Mouse (Mus musculus) mature B cell (primary cell): ENCODE results near the gene Mboat7.

Source experiments
- in situ Hi-C: fragments of 300-500 bp; cut with MboI; formaldehyde crosslinking; loops from 2 replicates; pipeline ENCODE4 v1.14.3; 2019

Gene Mboat7

DNA sequence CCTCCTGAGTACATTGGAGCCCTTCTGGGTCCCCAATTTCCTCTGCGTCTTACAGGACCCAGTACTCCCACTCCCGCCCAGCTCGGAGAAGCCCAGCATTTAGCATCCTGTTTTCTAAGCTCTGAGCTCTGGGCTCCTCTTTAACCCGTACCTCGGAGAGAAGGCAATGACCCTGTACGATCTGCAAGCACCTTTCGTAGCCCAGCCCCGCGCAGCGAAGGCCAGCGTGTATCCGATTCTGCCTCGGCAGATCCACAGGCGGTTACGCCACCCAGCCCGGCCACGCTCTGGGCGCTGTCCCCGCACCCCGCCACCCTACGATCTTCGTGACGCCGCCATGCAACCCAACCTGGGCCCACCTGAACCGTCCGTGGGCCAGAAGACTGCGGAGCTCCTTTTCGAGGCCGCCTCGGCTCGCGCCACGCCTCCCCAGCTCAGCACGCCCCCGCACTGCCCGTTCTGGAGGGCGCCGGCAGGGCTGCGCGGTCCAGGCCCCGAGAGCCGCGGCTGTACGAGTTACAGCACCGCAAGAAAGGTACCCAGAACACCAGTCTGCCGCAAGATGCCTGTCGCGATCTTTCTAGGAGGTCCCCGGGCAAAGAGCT, 839 bp downstream of the Mboat7 start, which contains the start of gene Tsen34:
TSS of gene Tsen34 (plus strand) at position 482 of the 605 bp plus-strand sequence.
- in situ Hi-C loops, result no loop called here

DNA sequence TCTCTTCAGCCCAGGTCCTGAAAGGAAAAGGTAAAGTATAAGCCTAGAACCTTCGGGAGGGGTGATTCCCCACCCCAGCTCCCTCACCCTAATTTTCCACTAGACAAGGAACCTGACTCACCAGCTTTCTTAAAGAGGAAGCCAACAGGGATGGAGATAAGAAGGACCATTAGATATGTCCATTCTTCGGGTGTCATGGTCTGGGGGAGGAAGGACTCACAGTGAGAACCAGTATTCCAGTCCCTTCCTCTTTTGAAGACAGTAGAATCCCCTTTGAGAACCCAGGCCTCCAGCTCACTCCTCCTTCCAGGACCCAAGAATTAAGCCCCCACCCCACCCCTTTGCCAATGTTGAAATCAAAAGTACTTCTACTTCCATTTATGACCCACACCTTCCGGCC, 1.4 kb downstream of the Mboat7 start:
- in situ Hi-C loops, result no loop called here

DNA sequence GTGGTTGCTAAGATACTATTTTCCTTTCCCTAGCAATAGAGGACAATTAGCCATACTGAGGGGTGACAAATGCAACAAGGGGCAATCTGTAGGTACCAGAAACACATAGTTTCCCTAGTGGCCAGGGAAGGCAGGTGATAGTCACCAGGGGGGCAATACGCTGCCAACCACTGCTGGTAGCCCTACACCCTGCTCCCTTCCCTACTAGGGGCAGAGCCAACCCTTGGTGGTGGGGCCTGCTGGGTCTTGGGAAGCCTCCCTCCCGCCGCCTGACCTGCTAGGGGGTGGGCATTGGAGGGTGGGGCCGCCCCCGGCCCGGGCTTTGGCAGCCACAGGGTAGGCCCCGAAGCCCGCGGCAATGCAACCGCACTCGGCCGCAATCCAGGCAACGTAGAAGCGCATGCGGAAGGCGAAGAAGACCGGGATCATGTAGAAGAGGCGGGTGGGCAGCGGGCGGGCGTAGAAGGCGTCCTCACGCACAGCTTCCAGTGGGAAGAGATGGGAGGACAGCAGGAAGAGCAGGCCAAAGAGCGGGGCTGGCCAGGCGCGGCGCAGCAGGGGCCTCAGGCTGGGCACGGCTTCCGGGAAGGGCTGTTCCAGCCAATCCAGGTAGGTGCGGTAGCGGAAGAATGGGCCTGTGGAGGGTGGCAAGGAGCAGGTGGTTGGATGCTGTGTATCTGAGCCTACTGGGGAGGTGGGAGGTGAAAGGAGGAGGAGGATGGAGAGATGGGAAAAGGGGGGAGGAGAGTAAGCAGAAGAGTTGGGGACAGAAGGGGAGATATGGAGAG, 7.7 kb downstream of the Mboat7 start:
- in situ Hi-C loops, result no loop called here

DNA sequence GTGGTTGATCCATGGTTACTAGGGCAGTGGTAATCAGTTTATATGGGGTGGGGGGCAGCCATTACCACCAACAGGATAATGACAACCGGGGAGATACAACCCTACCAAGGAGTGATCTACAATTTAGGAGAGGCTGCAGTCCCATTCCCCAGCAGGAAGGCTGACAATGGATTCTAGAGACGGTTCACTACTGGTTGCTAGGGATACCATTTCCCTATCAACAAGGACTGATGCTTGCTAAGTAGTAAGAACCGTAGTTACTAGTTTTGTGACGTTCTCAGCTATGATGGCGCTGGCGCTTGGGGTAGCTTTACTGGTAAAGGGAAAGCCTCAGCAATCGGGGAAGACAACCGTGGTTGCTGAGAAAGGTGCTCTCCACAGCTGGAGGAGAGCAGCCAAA, 8.6 kb downstream of the Mboat7 start:
- in situ Hi-C loops, result no loop called here

DNA sequence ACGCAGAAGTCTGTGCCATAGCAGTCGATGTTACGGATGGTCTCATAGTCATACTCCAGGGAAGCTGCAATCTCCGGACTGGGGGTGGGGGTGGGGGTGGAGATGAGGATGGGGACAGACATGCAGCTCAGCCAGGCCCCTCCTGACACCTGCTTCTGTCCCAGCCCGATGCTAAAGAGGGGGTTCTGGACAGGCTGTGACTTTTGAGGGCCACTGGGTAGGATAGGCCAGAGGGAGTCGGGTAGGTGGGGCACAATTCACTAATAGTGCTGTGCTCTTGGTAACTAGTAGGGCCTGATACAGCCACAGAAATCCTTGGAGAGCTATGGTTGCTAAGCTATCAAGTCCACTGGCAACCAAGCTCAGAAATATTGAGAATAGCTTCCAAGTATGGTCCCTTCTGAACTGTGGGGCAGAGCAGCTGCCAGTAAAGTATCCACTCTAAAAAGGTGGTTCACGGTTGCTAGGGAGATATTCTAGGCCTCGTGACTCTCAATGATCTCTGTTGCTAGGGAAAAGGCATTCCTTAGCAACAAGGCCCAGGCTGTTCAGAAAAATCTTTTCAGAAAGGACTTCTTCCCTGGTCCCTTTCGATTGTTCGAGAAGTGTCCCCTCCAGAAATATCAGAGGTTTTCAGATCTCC, 9.3 kb downstream of the Mboat7 start:
- in situ Hi-C loops, result no loop called here

DNA sequence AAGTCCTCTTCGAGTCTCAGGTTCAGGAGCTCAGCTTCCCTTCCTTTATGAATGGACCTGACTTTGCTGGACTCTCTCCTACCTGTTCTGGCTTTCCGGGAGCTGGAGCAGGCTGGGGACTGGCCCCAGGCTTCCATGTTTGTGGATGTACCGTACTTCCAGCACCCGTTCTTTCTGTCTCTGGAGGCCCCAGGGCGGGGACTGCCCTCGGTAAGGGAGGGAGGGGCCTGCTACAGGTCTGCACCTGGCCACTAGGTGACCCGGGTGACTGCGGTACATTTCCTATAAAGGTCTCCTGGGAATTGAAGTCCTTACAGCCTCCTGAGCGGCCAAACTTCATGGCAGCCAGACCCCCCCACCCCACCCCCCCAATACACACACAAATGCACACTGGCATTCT, 16.0 kb downstream of the Mboat7 start, which contains the start of gene Tmc4:
TSS of gene Tmc4 (minus strand) at position 212 of the 400 bp plus-strand sequence.
- in situ Hi-C loops, result loop anchor here (10.0 kb wide), 1 partner anchor 63 kb away; the partner anchor contains the start of genes Ndufa3 and Oscar

DNA sequence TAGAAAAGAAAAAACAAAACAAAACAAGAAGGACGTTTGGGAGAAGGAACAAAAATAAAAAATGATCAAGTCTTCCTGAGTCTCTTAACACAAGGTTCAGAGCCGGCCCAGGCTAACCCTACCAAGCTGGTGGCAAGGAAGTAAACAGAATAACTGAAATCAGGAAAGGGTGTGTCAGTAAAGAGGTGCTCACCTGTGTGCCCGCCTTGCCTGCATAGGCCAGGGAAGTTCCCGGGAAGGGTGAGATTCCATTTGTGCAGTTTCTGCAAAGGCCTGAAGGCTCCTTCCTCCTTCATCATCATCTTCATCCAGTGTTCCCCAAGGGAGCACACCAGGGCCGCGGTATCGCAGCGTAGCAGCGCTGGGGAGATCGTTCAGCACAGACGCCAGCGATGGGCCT, 17.0 kb downstream of the Mboat7 start:
- in situ Hi-C loops, result loop anchor here (10.0 kb wide), 1 partner anchor 62 kb away; the partner anchor contains the start of genes Ndufa3 and Oscar

DNA sequence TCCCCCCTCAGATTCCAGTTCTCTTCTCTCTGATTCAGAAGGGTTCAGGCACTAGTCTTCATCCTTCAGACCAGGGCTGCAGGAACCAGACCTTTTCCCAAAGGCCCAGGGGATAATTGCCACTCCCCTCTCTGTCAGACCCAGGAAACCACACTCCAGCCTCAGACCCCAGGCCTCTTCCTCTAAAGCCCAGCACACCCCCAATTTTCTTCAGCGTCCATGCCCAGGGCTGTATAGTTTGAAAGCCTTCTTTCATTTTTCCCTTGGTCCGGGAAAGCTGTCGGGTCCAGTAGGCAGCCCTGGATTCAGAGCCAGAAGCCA, 18.1 kb downstream of the Mboat7 start:
- in situ Hi-C loops, result loop anchor here (10.0 kb wide), 1 partner anchor 60 kb away; the partner anchor contains the start of genes Ndufa3 and Oscar

DNA sequence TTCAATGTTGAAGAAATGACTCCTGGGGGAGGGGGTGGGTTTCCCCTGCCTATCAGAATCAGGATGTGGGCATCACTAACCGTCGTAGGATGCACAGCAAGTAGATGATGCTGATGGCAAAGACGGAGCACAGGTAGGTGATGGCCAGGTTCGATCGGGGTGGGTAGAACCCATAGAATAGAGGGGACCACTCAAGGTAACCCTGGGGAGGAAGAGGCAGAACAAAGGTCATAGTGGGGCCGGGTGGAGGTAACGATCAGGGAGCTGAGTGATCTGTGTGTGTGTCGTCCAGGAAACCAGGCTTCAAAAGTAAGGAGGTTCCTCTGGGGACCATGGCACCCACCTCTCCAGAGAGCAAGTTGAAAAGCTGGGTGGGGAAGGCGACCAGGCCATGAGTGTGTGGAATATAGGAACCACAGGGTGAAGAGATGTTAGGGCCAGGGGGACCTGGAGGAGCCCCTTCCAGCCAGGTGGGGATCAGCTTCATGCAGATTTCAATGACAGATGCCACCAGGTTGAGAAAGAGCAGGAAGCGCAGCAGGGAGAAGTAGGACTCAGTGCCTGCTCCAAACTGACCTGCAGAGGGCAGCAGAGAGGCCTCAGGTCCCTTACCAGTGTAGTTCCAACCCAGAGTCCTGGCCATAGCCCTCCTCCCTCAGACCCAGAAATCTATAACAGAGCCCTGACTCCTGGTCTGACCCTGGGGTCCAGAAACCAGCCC, 18.7 kb downstream of the Mboat7 start:
- in situ Hi-C loops, result loop anchor here (10.0 kb wide), 1 partner anchor 60 kb away; the partner anchor contains the start of genes Ndufa3 and Oscar

DNA sequence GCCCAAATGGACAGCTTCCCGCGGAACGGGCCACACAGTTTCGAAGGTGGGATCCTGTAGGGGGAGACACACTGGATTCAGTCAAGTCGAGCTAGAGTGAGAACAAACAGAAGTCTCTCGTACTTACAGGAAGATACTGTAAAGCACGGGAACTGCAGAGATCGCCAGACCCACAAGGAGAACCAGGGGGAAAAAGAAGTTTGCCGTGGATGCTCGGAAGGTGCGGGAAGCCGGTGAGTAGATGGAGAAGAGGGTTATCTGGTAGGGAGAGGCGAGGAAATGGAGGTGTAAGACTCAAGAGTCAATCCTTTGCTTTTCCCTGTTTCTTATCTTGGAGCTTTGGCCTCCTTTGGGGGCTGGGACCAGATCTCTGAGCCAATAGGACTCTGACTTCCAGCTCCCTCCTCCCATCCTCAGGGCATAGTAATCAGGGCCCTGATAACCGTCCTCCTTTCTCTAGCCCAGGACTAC, 26.4 kb downstream of the Mboat7 start:
- in situ Hi-C loops, result no loop called here

DNA sequence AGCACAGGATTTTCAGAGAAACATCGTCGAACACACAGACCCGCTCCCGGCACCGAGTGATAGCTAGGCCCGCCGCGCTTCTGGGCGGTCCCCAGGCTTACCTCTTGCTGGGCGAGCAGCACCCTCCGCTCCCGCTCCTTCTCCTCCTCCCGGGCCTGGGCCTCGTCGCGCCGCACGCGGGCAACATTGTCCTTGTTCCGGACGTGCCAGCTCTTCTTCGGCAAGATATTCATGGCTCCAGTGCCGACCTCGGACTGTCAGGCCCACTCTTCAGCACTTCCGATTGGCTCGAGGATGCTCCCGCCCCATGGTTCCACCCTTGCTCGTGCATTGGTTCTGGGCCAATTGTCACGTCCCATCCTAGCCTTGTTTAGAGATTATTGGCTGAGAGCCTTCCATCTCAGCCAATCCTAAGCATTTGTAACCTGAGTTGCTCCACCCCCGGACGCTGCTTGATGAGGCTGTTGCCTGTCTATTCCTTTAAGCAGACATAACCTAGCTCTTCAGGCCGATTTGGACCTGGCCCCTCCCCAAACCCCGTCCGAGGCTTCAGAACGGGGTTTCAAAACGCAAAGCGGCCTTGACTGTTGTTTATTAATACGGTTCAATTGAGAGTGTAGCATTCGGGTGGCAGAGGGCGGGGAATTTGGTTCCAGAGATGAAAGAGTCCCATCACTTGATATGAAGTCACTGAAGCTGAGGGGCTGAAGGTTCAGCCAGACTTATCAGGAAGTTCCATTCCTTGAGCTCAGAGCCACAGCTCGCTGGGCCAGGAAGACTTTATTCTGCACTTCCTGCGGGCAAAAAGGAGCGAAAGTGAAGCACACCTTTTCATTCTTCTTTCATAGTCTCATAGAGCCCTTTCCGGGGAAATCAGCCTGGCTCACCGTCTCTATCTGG, 27.9 kb downstream of the Mboat7 start, which contains the start of gene Leng1:
TSS of gene Leng1 (minus strand) at position 626 of the 900 bp plus-strand sequence.
- in situ Hi-C loops, result no loop called here

DNA sequence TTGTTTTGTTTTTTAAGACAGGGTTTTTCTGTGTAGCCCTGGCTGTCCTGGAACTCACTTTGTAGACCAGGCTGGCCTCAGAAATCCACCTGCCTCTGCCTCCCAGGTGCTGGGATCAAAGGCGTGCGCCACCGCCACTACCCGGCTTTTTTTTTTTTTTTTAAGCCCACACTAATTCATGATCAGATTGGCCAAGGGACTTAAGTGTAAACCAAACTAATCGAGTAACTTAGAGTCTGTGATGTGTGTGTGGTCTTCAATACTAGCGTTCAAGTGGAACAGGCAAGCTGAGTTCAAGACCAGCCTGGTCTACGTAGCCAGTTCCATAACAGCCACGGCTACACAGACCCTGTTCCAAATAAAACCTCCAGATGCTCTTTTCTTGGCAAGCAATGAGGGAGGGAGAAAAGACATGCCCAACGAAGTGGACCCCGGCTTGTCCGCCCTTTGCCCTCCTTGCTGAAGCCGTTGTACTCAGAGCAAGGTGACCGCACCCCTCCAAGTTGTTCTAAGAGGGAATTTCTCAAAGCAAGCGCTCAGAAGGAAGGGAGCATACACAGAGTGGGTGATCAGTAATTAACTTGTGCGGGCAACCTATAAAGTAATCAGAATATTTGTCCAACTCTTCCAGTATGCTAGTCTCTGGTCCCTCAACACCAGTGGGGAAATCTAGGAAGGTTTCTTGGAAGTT, 28.7 kb downstream of the Mboat7 start:
- in situ Hi-C loops, result no loop called here

DNA sequence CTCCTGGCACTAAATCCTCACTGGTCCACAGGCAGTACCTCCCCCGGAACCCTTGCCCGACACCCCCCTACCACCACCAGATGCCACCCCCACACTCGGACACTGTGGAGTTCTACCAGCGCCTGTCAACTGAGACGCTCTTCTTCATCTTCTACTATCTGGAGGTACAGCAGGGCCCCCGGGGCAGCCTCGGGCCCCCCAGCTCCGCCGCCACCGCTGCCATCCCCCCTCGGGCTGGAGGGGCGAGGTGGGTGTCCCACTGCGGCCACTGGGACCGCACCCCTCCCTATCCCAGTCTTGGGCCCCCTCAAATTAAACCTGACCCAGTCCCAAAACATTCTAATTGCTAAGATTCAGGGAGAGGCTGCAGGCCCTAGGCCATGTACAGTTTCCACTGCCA, 34.7 kb downstream of the Mboat7 start:
- in situ Hi-C loops, result no loop called here

DNA sequence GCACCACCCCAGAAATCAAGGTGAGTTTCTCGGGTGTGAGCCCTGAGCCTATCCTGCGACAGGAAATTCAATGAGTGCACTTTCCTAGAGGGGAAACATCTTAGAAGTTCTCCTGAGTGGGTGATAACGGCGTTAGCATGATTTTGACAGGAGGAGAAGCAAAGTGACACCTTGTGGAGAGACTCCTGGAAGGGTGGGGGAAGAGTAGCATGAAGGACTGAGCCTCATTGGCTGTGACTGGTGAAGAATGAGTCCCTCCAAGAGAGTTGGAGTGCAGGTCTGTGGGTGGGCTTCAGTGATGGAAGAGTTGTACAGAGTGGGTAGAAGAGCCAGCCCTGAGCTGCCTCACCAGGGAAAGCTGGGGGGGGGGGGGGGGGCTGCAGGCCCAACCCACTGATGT, 36.4 kb downstream of the Mboat7 start:
- in situ Hi-C loops, result no loop called here

DNA sequence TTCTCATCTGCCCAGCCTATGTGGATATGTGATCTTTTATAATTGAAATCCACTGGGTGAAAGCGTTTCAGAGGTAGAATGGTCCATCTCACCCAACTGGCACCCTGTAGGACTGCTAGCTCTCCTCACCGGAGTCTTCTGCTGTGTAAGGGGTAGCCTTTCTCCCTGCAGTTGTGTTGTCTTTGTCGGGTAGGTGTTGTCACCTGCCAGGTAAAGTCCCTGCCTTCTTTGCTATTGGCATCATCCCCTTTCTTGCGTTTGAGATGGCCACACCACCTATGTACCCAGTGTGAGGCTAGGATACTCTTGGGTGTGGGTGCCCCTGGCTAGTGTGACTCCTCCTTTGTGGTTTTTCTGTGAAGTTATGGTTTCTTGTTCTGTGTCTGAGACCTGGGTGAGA, 46.7 kb downstream of the Mboat7 start:
- in situ Hi-C loops, result no loop called here

DNA sequence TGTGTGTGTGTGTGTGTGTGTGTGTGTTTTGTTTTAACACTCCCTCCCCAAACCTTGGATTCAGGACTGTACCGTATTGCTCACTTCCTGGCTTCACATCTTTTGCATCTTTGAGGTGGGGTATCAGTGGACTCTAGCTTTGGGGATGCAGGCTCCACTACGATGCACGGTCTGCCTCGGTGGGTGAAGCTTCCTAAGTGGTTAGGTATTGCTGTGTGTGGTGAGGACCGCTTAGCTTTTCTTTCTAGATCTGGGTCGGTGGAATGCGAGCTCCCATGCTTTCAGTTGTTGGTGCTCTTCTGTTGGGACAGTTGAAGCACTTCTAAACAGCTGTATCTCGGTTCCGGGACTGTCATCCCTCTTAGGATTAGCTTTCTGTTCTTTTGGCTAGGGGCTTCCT, 47.1 kb downstream of the Mboat7 start:
- in situ Hi-C loops, result no loop called here

DNA sequence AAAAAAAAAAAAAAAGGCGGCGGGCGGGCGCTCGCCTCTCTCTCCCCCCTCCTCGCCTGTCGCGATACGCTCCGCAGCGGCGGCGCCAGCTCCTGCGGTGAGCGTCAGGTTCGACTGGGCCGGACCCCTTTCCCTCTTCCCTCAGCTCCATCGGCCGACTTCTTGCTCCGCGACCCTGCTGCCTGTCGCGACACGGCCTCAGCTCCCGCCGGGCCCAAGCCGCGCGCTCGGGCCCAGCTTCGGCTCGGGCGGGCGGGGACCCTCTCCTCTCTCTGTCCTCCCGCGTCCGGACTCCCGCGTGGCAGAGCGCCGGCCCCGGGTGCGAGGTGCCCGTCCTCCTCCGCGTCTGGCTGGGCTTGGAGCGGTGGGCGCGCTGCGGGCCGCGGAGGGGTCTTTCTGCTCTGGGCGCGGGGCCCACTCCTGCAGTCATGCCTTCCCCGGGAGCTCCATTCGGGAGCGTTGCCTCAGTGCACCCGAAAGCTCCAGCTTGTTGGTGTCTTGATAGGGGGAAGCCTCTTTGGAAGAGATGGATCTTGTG, 47.8 kb downstream of the Mboat7 start:
- in situ Hi-C loops, result no loop called here

DNA sequence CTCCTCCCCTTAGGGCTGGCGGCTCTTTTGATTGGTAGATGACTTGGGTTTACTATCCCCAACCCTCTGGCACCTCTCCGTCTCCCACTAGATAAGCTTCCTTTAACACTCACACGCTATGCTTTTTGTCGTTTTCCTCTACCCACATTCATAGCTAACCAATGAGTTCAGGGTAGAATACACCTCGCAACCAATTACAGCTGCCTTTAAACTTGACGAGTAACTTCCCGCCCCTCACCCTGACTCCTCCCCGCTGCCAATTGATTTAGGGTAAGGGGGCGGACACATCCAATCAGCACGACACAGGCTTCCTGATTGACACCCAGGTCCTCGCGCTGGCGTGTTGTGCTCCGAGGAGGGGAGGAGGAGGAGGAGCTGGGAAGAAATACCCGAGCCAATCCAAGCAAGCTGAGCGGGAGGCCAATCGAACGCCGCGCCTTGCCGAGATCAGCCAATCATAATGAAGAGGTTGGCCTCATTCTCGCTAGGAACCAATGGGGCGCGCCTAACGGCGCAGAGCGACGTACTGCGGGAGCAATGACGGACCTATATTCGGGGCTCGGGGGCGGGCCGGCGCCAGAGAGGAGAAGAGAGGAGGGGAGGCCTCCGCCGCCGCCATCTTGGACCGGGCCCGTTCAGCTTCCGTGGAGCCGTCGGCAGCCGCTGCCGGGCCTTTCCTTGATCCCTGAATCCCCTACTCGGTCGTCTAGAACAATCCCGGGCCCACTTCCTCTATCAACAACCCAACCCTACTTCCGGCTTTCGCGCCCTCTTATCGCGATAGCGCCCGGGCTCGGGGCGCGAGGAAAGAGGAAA, 48.4 kb downstream of the Mboat7 start, which contains the start of gene Cnot3:
TSS of gene Cnot3 (plus strand) at position 597 of the 816 bp plus-strand sequence.
- in situ Hi-C loops, result no loop called here

DNA sequence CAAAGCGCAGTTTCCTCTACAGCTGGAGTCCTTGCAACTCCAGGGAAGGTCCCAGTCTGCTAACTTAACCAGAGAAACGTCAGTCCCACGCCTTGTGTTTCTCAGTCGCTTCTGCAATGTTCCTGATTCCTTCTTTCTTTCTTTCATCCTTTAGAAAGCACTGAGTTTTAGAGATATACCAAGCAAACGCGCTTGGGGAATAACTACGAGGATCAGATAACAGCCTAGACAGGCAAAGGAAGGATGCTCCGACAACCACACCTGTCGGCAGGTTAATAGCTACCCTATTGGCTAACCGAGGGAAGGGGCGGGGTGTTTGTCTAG, 49.0 kb downstream of the Mboat7 start:
- in situ Hi-C loops, result no loop called here
